Mouse (Mus musculus) limb, embryonic 15.5 days (tissue): Measurements from ENCODE around the gene Atr. TPM values are rescaled to one million over a fixed set of nuclear protein-coding genes. Genes with fewer than 3 reads are reported as not detected.

Source experiments
- ATAC-seq: fragments of 200-750 bp; cut with Nextera tagmentation; 2 replicates; pipeline ENCODE4 v1.8.0; 2017; ENCODE audit warnings: low read depth, moderate TSS enrichment; ENCODE audit not compliant: insufficient number of reproducible peaks, low FRiP score, low TSS enrichment
- H3K27ac ChIP-seq: fragments of 300-500 bp; sonication (generic); 2 replicates; pipeline ENCODE4 v1.5.1; 2015; ENCODE audit warnings: moderate library complexity, mild to moderate bottlenecking, inconsistent platforms
- H3K27me3 ChIP-seq: fragments of 300-500 bp; sonication (generic); 2 replicates; pipeline ENCODE4 v1.6.1; 2015; ENCODE audit warnings: inconsistent platforms
- H3K36me3 ChIP-seq: fragments of 300-500 bp; sonication (generic); 2 replicates; pipeline ENCODE4 v1.6.1; 2015; ENCODE audit warnings: inconsistent platforms
- H3K4me1 ChIP-seq: fragments of 300-500 bp; sonication (generic); 2 replicates; pipeline ENCODE4 v1.6.1; 2015; ENCODE audit warnings: inconsistent platforms
- H3K4me2 ChIP-seq: fragments of 300-500 bp; sonication (generic); 2 replicates; pipeline ENCODE4 v1.6.1; 2015; ENCODE audit warnings: mild to moderate bottlenecking, inconsistent platforms
- H3K4me3 ChIP-seq: fragments of 300-500 bp; sonication (generic); 2 replicates; pipeline ENCODE4 v1.5.1; 2015; ENCODE audit warnings: mild to moderate bottlenecking, inconsistent platforms
- H3K9ac ChIP-seq: fragments of 300-500 bp; sonication (generic); 2 replicates; pipeline ENCODE4 v1.6.1; 2015; ENCODE audit warnings: inconsistent platforms
- H3K9me3 ChIP-seq: fragments of 300-500 bp; sonication (generic); 2 replicates; pipeline ENCODE4 v1.6.1; 2016; ENCODE audit warnings: inconsistent platforms
- WGBS: fragments of 180-500 bp; shearing (Covaris S2); methylation state at CpG from one replicate; pipeline ENCODE4 v1.1.7; 2015; 5-methylcytosine and 5-hydroxymethylcytosine counted together
- polyA plus RNA-seq: library from polyadenylated mRNA; unstranded; fragments of >200 nt; fragmentation: Nextera tagmentation; extraction: Ambion mirVana; gene quantifications from 2 replicates; pipeline ENCODE4 v1.2.1, GENCODE M21; 2015

Atr gene
- polyA plus RNA-seq, 1 experiment from 2014 or later, result 11.8 TPM

- Histone ChIP-seq H3K4me3 (no peak overlapping the region), H3K27me3 (no peaks in the 10 kb centered on the region), H3K9me3 (no peaks in the 10 kb centered on the region), H3K36me3 (peaks cover 45% of the 10 kb centered on the region), H3K4me1 (no peaks in the 10 kb centered on the region), H3K27ac (no peak overlapping the region), H3K4me2 (no peak overlapping the region), H3K9ac (no peak overlapping the region)
- ATAC-seq, result no peak
- WGBS, result 96% methylated on average over 2 of the region's 2 CpGs
Observed at GRCm38 (mm10) chr9:95992255-95992654, 134.9 kb downstream of the Atr start.

Other genes starting within 250 kb of the Atr start
- 23.7 and 26.5 TPM in 2 replicates for gene Pcolce2, start 220.0 kb upstream of the Atr start, polyA plus RNA-seq
- gene Trpc1, start 107.2 kb upstream of the Atr start, polyA plus RNA-seq, result 1.4 and 2.4 TPM in 2 replicates
- gene Pls1, start 12.3 kb upstream of the Atr start, polyA plus RNA-seq, result 1.3 and 1.5 TPM in 2 replicates
- 14.3 and 18.1 TPM in 2 replicates for gene Xrn1, start 97.2 kb downstream of the Atr start, polyA plus RNA-seq